Mouse (Mus musculus) neural tube, embryonic 14.5 days (tissue): ENCODE results near the gene Zmynd10. TPM values are rescaled to one million over a fixed set of nuclear protein-coding genes. Genes with fewer than 3 reads are reported as not detected.
A peak's percentile ranks its signal among the peaks of the same experiment; 100 is the strongest.
"Not testable (repeated sequence)": the region's sequence is repeated elsewhere in the genome, so short reads cannot be mapped to it uniquely, and the experiment has no call there.

Source experiments
- ATAC-seq: fragments of 200-750 bp; cut with Nextera tagmentation; 2 replicates; pipeline ENCODE4 v1.8.0; 2017; ENCODE audit warnings: low read depth, mild to moderate bottlenecking, moderate TSS enrichment, moderate library complexity
- H3K27ac ChIP-seq: fragments of 300-500 bp; sonication (generic); 2 replicates; pipeline ENCODE4 v1.5.1; 2014; ENCODE audit warnings: low read depth, mild to moderate bottlenecking, control low read depth, low read length, moderate library complexity, mixed read lengths
- H3K27me3 ChIP-seq: fragments of 300-500 bp; sonication (generic); 2 replicates; pipeline ENCODE4 v1.6.1; 2014; ENCODE audit warnings: low read length; ENCODE audit not compliant: control insufficient read depth, insufficient read depth
- H3K36me3 ChIP-seq: fragments of 300-500 bp; sonication (generic); 2 replicates; pipeline ENCODE4 v1.6.1; 2014; ENCODE audit warnings: low read length, mixed read lengths; ENCODE audit not compliant: control insufficient read depth, insufficient read depth
- H3K4me1 ChIP-seq: fragments of 300-500 bp; sonication (generic); 2 replicates; pipeline ENCODE4 v1.6.1; 2014; ENCODE audit warnings: low read length; ENCODE audit not compliant: control insufficient read depth, insufficient read depth
- H3K4me2 ChIP-seq: fragments of 300-500 bp; sonication (generic); 2 replicates; pipeline ENCODE4 v1.6.1; 2014; ENCODE audit warnings: mild to moderate bottlenecking, low read depth, low read length, control low read depth
- H3K4me3 ChIP-seq: fragments of 300-500 bp; sonication (generic); 2 replicates; pipeline ENCODE4 v1.5.1; 2014; ENCODE audit warnings: low read depth, low read length, control low read depth, mixed read lengths
- H3K9ac ChIP-seq: fragments of 300-500 bp; sonication (generic); replicated peaks from 2 replicates; pipeline ENCODE4 v1.6.1; 2014; ENCODE audit warnings: low read depth, mild to moderate bottlenecking, control low read depth, low read length, mixed read lengths
- H3K9me3 ChIP-seq: fragments of 300-500 bp; sonication (generic); 2 replicates; pipeline ENCODE4 v1.6.1; 2016; ENCODE audit warnings: low read length; ENCODE audit not compliant: control insufficient read depth
- whole genome bisulfite sequencing: fragments of 180-500 bp; shearing (Covaris S2); extraction: QIAGEN DNeasy Blood & Tissue Kit; methylation state at CpG from one replicate; pipeline ENCODE4 v1.1.7; 2014; 5-methylcytosine and 5-hydroxymethylcytosine counted together
- polyA plus RNA-seq: library from polyadenylated mRNA; unstranded; fragments of >200 nt; fragmentation: Nextera tagmentation; extraction: Ambion mirVana; gene quantifications from 2 replicates; pipeline ENCODE4 v1.2.1, GENCODE M21; 2014

The Zmynd10 gene
- polyA plus RNA-seq, 1 experiment from 2014 or later = 2.0 TPM

- peak; percentile 95 for ATAC-seq
- H3K4me3 ChIP-seq = peak within 1 kb of the TSS; percentile 90
- peaks cover 25% of the 10 kb centered on the region for H3K4me1 ChIP-seq
- no peaks in the 10 kb centered on the region for H3K9me3 ChIP-seq
- H3K27ac ChIP-seq = peak within 1 kb of the TSS; percentile 73
- peaks cover 44% of the 10 kb centered on the region for H3K36me3 ChIP-seq
- H3K9ac ChIP-seq = peak within 1 kb of the TSS; percentile 86
- no peaks in the 10 kb centered on the region for H3K27me3 ChIP-seq
- WGBS = under 1% methylated on average over 41 of the region's 46 CpGs
- peak within 1 kb of the TSS; percentile 84 for H3K4me2 ChIP-seq
These were observed 16.0 kb downstream of the Zmynd10 start, which contains the start of gene Tusc2 for GRCm38 (mm10) chr9:107563029-107563581. Tusc2 (plus strand) TSS chr9:107563255.

GRCm38 (mm10) chr9:107565556-107565955 is 18.5 kb downstream of the Zmynd10 start:
- 53% methylated on average over 5 of the region's 5 CpGs for WGBS
- not testable (repeated sequence) for H3K4me2 ChIP-seq, H3K27me3 ChIP-seq, H3K9me3 ChIP-seq, H3K27ac ChIP-seq, ATAC-seq, H3K4me3 ChIP-seq, H3K9ac ChIP-seq
- Histone ChIP-seq H3K4me1 (peaks cover 38% of the 10 kb centered on the region), H3K36me3 (peaks cover 22% of the 10 kb centered on the region)

GRCm38 (mm10) chr9:107566041-107566709 is 19.1 kb downstream of the Zmynd10 start:
- Histone ChIP-seq H3K4me2 (0 out of 2 replicates have a peak overlapping the region, but pooled peaks have one; percentile 6), H3K36me3 (peaks cover 21% of the 10 kb centered on the region), H3K9ac (no peak overlapping the region), H3K4me1 (peaks cover 44% of the 10 kb centered on the region), H3K9me3 (no peaks in the 10 kb centered on the region), H3K27ac (peak overlapping the region; percentile 17; the same call in 1 of the 2 replicates), H3K27me3 (no peaks in the 10 kb centered on the region), H3K4me3 (no peak overlapping the region)
- no peak for ATAC-seq
- 63% methylated on average over 15 of the region's 15 CpGs for WGBS

GRCm38 (mm10) chr9:107566855-107567254 is 19.8 kb downstream of the Zmynd10 start:
- Histone ChIP-seq H3K27me3 (no peaks in the 10 kb centered on the region), H3K36me3 (peaks cover 20% of the 10 kb centered on the region), H3K4me2 (no peak overlapping the region), H3K9me3 (no peaks in the 10 kb centered on the region), H3K4me3 (no peak overlapping the region), H3K4me1 (peaks cover 48% of the 10 kb centered on the region), H3K27ac (no peak overlapping the region; the same call in 1 of the 2 replicates), H3K9ac (no peak overlapping the region)
- ATAC-seq = no peak
- 70% methylated on average over 3 of the region's 3 CpGs for WGBS

- H3K9ac ChIP-seq = peak within 1 kb of the TSS; percentile 86
- H3K9me3 ChIP-seq = no peaks in the 10 kb centered on the region
- H3K36me3 ChIP-seq = peaks cover 27% of the 10 kb centered on the region
- no peaks in the 10 kb centered on the region for H3K27me3 ChIP-seq
- ATAC-seq = no peak
- WGBS = 10% methylated on average over 18 of the region's 18 CpGs
- H3K4me3 ChIP-seq = peak within 1 kb of the TSS; percentile 88
- peaks cover 45% of the 10 kb centered on the region for H3K4me1 ChIP-seq
- peak within 1 kb of the TSS; percentile 95 for H3K4me2 ChIP-seq
- peak within 1 kb of the TSS; percentile 85 for H3K27ac ChIP-seq
These were observed 20.7 kb downstream of the Zmynd10 start, which contains the start of gene Hyal2 for GRCm38 (mm10) chr9:107567702-107568319. Hyal2 (plus strand) TSS chr9:107567945.

GRCm38 (mm10) chr9:107568331-107569261 is 21.5 kb downstream of the Zmynd10 start:
- WGBS = under 1% methylated on average over 38 of the region's 41 CpGs
- Histone ChIP-seq H3K4me1 (peaks cover 41% of the 10 kb centered on the region), H3K9me3 (no peaks in the 10 kb centered on the region), H3K27me3 (no peaks in the 10 kb centered on the region), H3K4me2 (peak overlapping the region; percentile 95), H3K4me3 (peak overlapping the region; percentile 88), H3K36me3 (peaks cover 27% of the 10 kb centered on the region), H3K9ac (peak overlapping the region; percentile 86), H3K27ac (peak overlapping the region; percentile 85)
- ATAC-seq = peak; percentile 84

- Histone ChIP-seq H3K4me3 (peak overlapping the region; percentile 88), H3K9me3 (no peaks in the 10 kb centered on the region), H3K36me3 (peaks cover 27% of the 10 kb centered on the region), H3K4me2 (peak overlapping the region; percentile 95), H3K4me1 (peaks cover 35% of the 10 kb centered on the region), H3K27ac (peak overlapping the region; percentile 85), H3K27me3 (no peaks in the 10 kb centered on the region), H3K9ac (peak overlapping the region; percentile 86)
- peak; percentile 21 for ATAC-seq
- WGBS = 1% methylated on average over 23 of the region's 23 CpGs
These were observed 22.2 kb downstream of the Zmynd10 start for GRCm38 (mm10) chr9:107569270-107569669.

- ATAC-seq = no peak
- peaks cover 30% of the 10 kb centered on the region for H3K36me3 ChIP-seq
- peak overlapping the region; percentile 95 for H3K4me2 ChIP-seq
- 50% methylated on average over 13 of the region's 13 CpGs for WGBS
- H3K4me1 ChIP-seq = peaks cover 35% of the 10 kb centered on the region
- peak overlapping the region; percentile 88 for H3K4me3 ChIP-seq
- H3K27ac ChIP-seq = no peak overlapping the region
- no peaks in the 10 kb centered on the region for H3K27me3 ChIP-seq
- H3K9me3 ChIP-seq = no peaks in the 10 kb centered on the region
- H3K9ac ChIP-seq = peak overlapping the region; percentile 86
These were observed 22.9 kb downstream of the Zmynd10 start for GRCm38 (mm10) chr9:107570016-107570415.
